Mouse (Mus musculus): Measurements from ENCODE around the gene Ssr2. TPM values are rescaled to one million over a fixed set of nuclear protein-coding genes. Genes with fewer than 3 reads are reported as not detected.

The Ssr2 gene
- polyA plus RNA-seq, 1 experiment from 2014 or later = 187 TPM

DNA sequence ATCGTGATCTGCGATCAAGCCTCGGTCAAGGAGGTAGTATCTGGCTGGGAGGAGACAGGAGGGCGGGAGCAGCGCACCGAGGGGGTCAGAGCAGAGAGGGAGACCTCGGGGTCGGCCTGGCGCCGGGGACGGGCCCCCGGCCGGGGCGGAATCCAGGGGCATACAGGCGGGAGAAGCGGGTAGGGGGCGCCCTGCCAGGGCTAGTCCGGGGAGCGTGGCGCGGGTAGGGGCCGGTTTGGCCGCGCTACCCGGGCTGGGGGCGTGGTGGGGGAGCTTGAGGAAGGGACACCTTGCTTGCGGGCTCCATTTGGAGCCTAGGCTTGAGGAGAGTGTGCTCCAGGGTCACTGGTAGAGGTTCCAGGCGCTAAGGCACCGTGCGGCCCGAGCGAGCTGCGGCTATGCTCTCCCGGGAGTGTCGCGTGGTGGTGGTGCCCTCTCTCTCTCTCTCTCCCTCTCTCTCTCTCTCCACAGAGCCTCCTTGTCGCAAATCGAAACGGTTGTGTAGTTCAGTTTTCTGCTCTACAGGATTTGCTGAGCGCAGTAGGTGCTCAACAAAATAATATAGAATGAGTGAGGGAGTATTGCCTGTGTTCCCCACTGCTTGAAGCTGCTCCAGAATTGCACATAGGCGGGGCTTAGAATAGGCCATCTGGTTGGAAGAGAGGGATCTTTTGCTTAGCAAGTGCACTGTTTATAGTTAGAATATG lies 21.6 kb upstream of the Ssr2 start:
- no peaks in the 10 kb centered on the region for H3K9me3 ChIP-seq (replicated peaks)
- ATAC-seq (ENCODE audit: low read depth) = peak; percentile 27
- H3K27ac ChIP-seq = peak overlapping the region; percentile 93
- peak overlapping the region; percentile 92 for H3K9ac ChIP-seq
- peak; percentile 49 for DNase-seq
- H3K36me3 ChIP-seq = peaks cover 39% of the 10 kb centered on the region
- peak overlapping the region; percentile 83 for H3K4me3 ChIP-seq (replicated peaks)
- H3K4me2 ChIP-seq = peak overlapping the region; percentile 96
- WGBS (ENCODE audit: insufficient replicate concordance) = under 1% methylated on average over 39 of the region's 41 CpGs
- peaks cover 49% of the 10 kb centered on the region for H3K4me1 ChIP-seq (replicated peaks)
- H3K27me3 ChIP-seq = no peaks in the 10 kb centered on the region

DNA sequence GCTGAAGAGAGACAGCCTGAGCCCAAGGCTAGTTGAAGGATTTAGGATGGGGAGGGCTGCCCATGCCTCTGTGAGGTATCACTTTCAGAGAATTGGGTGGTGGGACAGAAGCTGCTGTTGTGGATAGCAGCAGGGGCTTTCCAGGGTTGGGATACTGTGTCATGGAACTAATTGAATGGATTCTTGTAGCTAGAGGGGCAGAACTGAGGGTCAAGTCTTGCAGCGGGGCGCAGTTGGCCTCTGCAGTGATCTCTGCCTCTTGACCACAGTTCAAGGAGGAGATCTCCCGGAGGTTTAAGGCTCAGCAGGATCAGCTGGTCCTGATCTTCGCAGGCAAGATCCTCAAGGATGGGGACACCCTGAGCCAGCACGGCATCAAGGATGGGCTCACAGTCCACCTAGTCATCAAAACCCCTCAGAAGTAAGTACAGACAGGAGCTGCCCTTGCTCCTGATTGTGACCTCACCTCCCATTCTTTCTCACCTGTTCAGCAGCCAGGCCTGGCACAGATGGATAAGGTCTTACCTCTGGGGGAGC lies 20.5 kb upstream of the Ssr2 start:
- Histone ChIP-seq H3K27ac (peak overlapping the region; percentile 16), H3K9ac (peak overlapping the region; percentile 20), H3K4me3 (replicated peaks) (peak overlapping the region; percentile 83; the same call in 1 of the 2 replicates), H3K9me3 (replicated peaks) (no peaks in the 10 kb centered on the region), H3K4me2 (peak overlapping the region; percentile 96), H3K4me1 (replicated peaks) (peaks cover 45% of the 10 kb centered on the region), H3K27me3 (no peaks in the 10 kb centered on the region), H3K36me3 (peaks cover 50% of the 10 kb centered on the region)
- no peak for ATAC-seq (ENCODE audit: low read depth)
- no peak for DNase-seq
- 91% methylated on average over 5 of the region's 5 CpGs for WGBS (ENCODE audit: insufficient replicate concordance)

DNA sequence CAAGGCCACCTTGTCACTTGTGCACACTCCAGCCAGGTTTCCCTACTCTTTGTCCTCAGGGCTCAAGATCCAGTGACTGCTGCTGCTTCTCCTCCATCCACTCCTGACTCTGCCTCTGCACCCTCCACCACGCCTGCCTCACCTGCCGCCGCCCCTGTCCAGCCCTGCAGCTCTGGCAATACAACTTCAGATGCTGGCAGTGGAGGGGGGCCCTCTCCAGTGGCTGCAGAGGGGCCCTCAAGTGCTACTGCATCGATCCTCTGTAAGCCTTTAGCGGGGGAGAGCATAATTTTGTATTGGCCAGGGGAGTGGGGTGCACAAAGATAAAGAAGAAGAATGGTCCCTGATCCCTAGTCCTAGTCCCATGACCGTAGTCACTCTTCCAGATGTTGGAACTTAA lies 19.9 kb upstream of the Ssr2 start:
- peaks cover 39% of the 10 kb centered on the region for H3K4me1 ChIP-seq (replicated peaks)
- DNase-seq (no peak), ATAC-seq (ENCODE audit: low read depth) (no peak)
- H3K9ac ChIP-seq = peak overlapping the region; percentile 20; the same call in 1 of the 2 replicates
- H3K36me3 ChIP-seq = peaks cover 56% of the 10 kb centered on the region
- H3K9me3 ChIP-seq (replicated peaks) = no peaks in the 10 kb centered on the region
- H3K4me3 ChIP-seq (replicated peaks) = no peak overlapping the region
- H3K4me2 ChIP-seq = no peak overlapping the region
- H3K27ac ChIP-seq = peak overlapping the region; percentile 16; the same call in 1 of the 2 replicates
- no peaks in the 10 kb centered on the region for H3K27me3 ChIP-seq
- 85% methylated on average over 6 of the region's 6 CpGs for WGBS (ENCODE audit: insufficient replicate concordance)

DNA sequence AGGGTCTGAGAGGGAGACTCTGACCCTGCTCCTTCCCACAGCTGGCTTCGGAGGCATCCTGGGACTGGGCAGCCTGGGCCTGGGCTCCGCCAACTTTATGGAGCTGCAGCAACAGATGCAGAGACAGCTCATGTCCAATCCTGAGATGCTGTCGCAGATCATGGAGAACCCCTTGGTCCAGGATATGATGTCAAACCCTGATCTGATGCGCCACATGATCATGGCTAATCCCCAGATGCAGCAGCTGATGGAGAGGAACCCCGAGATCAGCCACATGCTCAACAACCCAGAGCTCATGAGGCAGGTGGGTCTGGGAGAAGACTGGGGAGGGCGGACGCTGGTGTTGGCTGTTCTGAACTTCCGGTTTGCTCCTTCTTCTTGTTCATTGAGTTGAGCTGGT lies 19.1 kb upstream of the Ssr2 start:
- H3K27ac ChIP-seq = no peak overlapping the region
- peaks cover 65% of the 10 kb centered on the region for H3K36me3 ChIP-seq
- DNase-seq = no peak
- no peak overlapping the region for H3K4me3 ChIP-seq (replicated peaks)
- H3K9ac ChIP-seq = no peak overlapping the region
- H3K4me1 ChIP-seq (replicated peaks) = peaks cover 30% of the 10 kb centered on the region
- H3K4me2 ChIP-seq = no peak overlapping the region
- H3K27me3 ChIP-seq = no peaks in the 10 kb centered on the region
- ATAC-seq (ENCODE audit: low read depth) = no peak
- WGBS (ENCODE audit: insufficient replicate concordance) = 86% methylated on average over 8 of the region's 8 CpGs
- H3K9me3 ChIP-seq (replicated peaks) = no peaks in the 10 kb centered on the region

DNA sequence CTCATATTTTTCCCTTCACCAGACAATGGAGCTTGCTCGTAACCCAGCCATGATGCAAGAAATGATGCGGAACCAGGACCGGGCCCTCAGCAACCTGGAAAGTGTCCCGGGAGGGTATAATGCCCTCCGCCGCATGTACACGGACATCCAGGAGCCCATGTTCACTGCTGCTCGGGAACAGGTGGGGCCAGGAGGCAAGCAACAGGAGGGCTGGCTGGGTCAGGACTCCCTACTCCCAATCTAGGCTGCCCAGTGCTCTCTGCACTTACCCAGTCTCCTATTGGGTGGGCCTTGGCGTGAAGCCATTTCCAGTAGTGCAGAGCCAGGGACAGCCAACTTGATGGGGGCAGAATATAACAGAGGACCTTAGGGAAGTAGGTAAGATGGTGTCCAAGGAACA lies 16.1 kb upstream of the Ssr2 start:
- 90% methylated on average over 9 of the region's 9 CpGs for WGBS (ENCODE audit: insufficient replicate concordance)
- no peak for ATAC-seq (ENCODE audit: low read depth)

DNA sequence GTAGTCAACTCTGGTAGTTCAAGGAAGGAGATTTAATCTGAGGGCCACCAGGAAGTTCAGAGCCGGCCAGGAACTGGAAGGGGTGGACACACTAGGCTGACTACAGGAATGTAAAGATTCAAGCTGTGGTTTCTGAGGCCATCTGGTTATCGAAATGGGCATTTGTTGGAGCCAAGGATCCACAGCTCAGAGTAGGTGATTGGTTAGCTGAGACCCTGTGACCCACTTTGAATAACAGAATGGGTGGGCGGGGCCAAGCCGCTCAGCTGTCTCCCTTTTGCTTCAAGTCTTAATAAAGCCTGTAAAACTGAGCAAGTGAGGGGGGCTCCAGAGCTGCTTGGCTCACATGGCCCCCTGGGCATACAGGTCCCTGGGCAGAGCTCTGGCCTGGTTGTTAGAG lies 13.7 kb upstream of the Ssr2 start:
- H3K9me3 ChIP-seq (replicated peaks) = no peaks in the 10 kb centered on the region
- WGBS (ENCODE audit: insufficient replicate concordance) = 63% methylated on average over 4 of the region's 4 CpGs
- H3K27me3 ChIP-seq = no peaks in the 10 kb centered on the region
- H3K4me1 ChIP-seq (replicated peaks) = peaks cover 8% of the 10 kb centered on the region
- 0 out of 2 replicates have a peak, but pooled peaks have one; percentile 9 for ATAC-seq (ENCODE audit: low read depth)
- H3K27ac ChIP-seq = no peak overlapping the region
- no peak overlapping the region for H3K4me3 ChIP-seq (replicated peaks)
- H3K36me3 ChIP-seq = peaks cover 99% of the 10 kb centered on the region
- no peak overlapping the region for H3K9ac ChIP-seq
- no peak for DNase-seq
- no peak overlapping the region for H3K4me2 ChIP-seq

More for the DNA sequence above, 16.1 kb upstream of the Ssr2 start:
- no peaks in the 10 kb centered on the region for H3K27me3 ChIP-seq
- H3K4me3 ChIP-seq (replicated peaks) = no peak overlapping the region
- no peak overlapping the region for H3K27ac ChIP-seq
- H3K9ac ChIP-seq = no peak overlapping the region
- H3K9me3 ChIP-seq (replicated peaks) = no peaks in the 10 kb centered on the region
- peaks cover 13% of the 10 kb centered on the region for H3K4me1 ChIP-seq (replicated peaks)
- peaks cover 94% of the 10 kb centered on the region for H3K36me3 ChIP-seq
- DNase-seq = no peak
- H3K4me2 ChIP-seq = no peak overlapping the region

DNA sequence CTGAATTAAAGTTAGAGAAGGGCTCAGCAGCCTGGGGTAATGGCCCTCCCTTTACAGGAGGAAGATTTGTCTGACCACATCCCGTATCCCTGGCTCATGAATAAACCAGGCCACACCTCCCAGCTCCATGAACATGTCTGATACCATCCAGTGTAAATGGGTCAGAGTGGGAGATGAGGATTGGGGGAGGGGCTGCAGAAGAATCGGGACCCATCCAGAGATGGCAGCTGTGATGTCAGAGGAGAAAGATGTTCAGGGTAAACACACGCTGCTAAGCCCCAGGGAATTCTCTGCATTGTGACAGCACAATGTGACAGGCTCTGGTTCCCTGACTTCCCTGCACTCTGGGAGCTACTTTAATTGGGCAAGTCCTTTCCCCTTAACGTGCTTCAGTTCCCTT lies 12.2 kb upstream of the Ssr2 start:
- H3K27ac ChIP-seq = no peak overlapping the region
- H3K4me1 ChIP-seq (replicated peaks) = peaks cover 19% of the 10 kb centered on the region
- peaks cover 99% of the 10 kb centered on the region for H3K36me3 ChIP-seq
- H3K9me3 ChIP-seq (replicated peaks) = no peaks in the 10 kb centered on the region
- DNase-seq (no peak), ATAC-seq (ENCODE audit: low read depth) (no peak)
- H3K4me2 ChIP-seq = no peak overlapping the region
- H3K4me3 ChIP-seq (replicated peaks) = no peak overlapping the region
- 82% methylated on average over 4 of the region's 4 CpGs for WGBS (ENCODE audit: insufficient replicate concordance)
- no peaks in the 10 kb centered on the region for H3K27me3 ChIP-seq
- no peak overlapping the region for H3K9ac ChIP-seq

DNA sequence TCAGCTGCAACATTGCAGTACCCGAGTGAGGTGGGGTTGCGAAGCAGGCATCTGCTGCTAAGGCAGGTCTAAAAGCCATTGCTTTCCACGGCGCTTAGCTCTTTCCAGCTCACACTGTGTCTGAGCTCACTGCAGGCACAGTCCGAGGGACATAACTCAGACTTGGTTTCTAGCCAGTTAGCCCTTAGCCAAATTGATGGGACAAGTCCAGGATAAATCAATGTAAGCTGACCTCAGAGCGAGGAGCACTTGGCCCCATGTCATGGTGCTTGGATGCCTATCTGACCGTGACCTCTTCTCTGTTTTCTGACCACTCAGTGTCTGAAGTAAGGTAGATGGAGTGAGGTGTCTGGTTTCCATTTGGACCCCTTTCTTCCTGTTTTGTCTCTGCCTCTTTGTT lies 11.7 kb upstream of the Ssr2 start:
- H3K9me3 ChIP-seq (replicated peaks) = no peaks in the 10 kb centered on the region
- peaks cover 99% of the 10 kb centered on the region for H3K36me3 ChIP-seq
- WGBS (ENCODE audit: insufficient replicate concordance) = 83% methylated on average over 7 of the region's 7 CpGs
- H3K4me3 ChIP-seq (replicated peaks) = no peak overlapping the region
- H3K4me1 ChIP-seq (replicated peaks) = peaks cover 23% of the 10 kb centered on the region
- no peak overlapping the region for H3K4me2 ChIP-seq
- no peak for ATAC-seq (ENCODE audit: low read depth)
- no peaks in the 10 kb centered on the region for H3K27me3 ChIP-seq
- H3K9ac ChIP-seq = no peak overlapping the region
- no peak overlapping the region for H3K27ac ChIP-seq
- no peak for DNase-seq

DNA sequence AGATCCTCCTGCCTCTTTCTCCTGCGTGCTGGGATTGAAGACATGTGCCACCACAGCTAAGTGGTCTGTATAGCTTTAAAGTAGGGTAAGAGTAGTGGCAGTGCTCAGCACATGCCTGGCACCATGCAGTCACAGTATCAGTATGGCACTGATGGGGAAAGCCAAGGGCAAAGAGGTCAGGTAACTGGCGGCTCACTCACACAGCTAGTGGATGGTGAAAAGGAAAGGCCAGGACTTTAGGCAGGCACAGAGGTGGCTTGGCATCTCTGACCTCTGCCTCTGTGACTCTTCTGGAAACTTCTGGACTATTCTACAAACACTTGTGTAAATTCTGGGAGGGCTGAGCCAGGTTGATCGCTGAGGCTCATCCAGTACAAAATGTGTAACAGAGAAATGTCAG lies 9.6 kb upstream of the Ssr2 start:
- H3K27me3 ChIP-seq = no peaks in the 10 kb centered on the region
- no peak overlapping the region for H3K4me2 ChIP-seq
- peak overlapping the region; percentile 22 for H3K27ac ChIP-seq
- ATAC-seq (ENCODE audit: low read depth) (no peak), DNase-seq (no peak)
- H3K36me3 ChIP-seq = peaks cover 92% of the 10 kb centered on the region
- no peaks in the 10 kb centered on the region for H3K9me3 ChIP-seq (replicated peaks)
- 90% methylated on average over 3 of the region's 3 CpGs for WGBS (ENCODE audit: insufficient replicate concordance)
- no peak overlapping the region for H3K9ac ChIP-seq
- peaks cover 23% of the 10 kb centered on the region for H3K4me1 ChIP-seq (replicated peaks)
- no peak overlapping the region for H3K4me3 ChIP-seq (replicated peaks)

DNA sequence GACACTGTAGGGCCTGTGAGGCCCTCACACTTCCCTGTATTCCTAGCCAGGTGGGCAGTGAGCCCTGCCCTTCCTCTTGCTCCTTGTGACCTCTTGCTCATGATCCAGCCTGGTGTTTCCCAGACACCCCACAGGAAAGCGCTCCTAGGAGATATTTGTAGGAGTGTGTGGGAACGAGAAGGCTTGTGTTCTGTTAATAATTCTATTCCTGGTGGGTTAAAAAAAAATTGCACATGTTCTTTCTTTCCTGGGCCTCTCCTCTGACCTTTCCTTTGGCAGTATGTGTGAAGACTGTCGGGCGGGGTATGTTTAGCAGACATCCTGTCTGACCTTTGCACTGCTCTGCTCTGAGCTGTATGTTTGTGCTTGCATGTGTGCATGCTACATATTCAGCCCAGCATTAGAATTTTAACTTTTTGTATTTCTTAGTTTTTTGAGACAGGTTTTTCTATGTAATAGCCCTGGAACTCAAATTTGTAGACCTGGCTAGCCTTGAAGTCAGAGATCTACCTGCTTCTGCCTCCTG lies 9.1 kb upstream of the Ssr2 start:
- H3K4me1 ChIP-seq (replicated peaks) = peaks cover 23% of the 10 kb centered on the region
- H3K27me3 ChIP-seq = no peaks in the 10 kb centered on the region
- no peak overlapping the region for H3K4me2 ChIP-seq
- H3K9me3 ChIP-seq (replicated peaks) = no peaks in the 10 kb centered on the region
- H3K4me3 ChIP-seq (replicated peaks) = no peak overlapping the region
- DNase-seq (no peak), ATAC-seq (ENCODE audit: low read depth) (no peak)
- peaks cover 87% of the 10 kb centered on the region for H3K36me3 ChIP-seq
- H3K27ac ChIP-seq = peak overlapping the region; percentile 22
- 82% methylated on average over 4 of the region's 4 CpGs for WGBS (ENCODE audit: insufficient replicate concordance)
- H3K9ac ChIP-seq = no peak overlapping the region

DNA sequence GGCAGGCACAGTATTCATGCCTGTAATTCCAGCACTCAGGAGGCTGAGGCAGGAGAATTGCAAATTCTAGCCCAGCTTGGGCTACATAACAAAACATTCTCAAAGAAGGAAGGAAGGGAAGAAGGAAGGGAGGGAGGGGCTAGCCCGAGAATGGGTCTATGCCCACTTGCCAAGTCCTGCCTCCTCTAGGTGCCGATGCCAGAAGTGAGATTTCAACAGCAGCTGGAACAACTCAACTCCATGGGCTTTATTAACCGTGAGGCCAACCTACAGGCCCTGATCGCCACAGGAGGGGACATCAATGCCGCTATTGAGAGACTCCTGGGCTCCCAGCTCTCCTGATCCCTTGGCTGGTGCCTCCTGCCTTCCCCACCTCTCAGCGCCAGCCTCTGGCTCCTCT lies 7.8 kb upstream of the Ssr2 start:
- WGBS (ENCODE audit: insufficient replicate concordance) = 76% methylated on average over 6 of the region's 6 CpGs
- ATAC-seq (ENCODE audit: low read depth) (no peak), DNase-seq (no peak)
- H3K36me3 ChIP-seq = peaks cover 74% of the 10 kb centered on the region
- no peak overlapping the region for H3K9ac ChIP-seq
- H3K27ac ChIP-seq = peak overlapping the region; percentile 71
- H3K4me3 ChIP-seq (replicated peaks) = no peak overlapping the region
- no peaks in the 10 kb centered on the region for H3K9me3 ChIP-seq (replicated peaks)
- no peaks in the 10 kb centered on the region for H3K27me3 ChIP-seq
- H3K4me2 ChIP-seq = no peak overlapping the region
- peaks cover 23% of the 10 kb centered on the region for H3K4me1 ChIP-seq (replicated peaks)

DNA sequence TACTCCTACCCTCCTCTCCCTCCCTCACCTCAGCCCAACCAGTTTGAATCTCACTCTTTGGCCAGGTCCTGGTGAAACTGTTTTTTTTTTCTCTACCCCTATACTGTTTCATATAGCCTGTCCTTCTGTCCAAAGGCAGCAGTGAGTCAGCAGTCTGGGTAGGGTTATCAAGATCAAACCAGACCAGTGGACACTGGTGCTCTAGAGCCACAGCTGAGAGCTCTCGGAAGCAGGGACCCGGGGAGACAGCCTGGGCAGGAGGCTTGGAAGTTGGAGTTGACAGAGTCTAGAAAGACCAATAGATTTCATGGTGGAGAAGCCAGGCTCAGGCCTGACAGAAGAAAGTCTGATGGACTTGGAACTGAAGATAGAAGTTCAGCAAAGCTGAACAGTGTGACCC lies 7.1 kb upstream of the Ssr2 start:
- 82% methylated on average over 2 of the region's 2 CpGs for WGBS (ENCODE audit: insufficient replicate concordance)
- Histone ChIP-seq H3K9me3 (replicated peaks) (no peaks in the 10 kb centered on the region), H3K9ac (no peak overlapping the region), H3K27ac (peak overlapping the region; percentile 71), H3K27me3 (no peaks in the 10 kb centered on the region), H3K4me3 (replicated peaks) (no peak overlapping the region), H3K36me3 (peaks cover 67% of the 10 kb centered on the region), H3K4me1 (replicated peaks) (peaks cover 23% of the 10 kb centered on the region), H3K4me2 (no peak overlapping the region)
- ATAC-seq (ENCODE audit: low read depth) (peak; percentile 32), DNase-seq (no peak)
